Mouse (Mus musculus) ES-CJ7 (cell line): ENCODE data around the gene Zfp445.

ENCODE experiments used
- DNase-seq: peaks from one replicate; pipeline ENCODE4 v3.0.0; 2011; ENCODE audit warnings: low read depth, low spot score

Zfp445 gene

DNA sequence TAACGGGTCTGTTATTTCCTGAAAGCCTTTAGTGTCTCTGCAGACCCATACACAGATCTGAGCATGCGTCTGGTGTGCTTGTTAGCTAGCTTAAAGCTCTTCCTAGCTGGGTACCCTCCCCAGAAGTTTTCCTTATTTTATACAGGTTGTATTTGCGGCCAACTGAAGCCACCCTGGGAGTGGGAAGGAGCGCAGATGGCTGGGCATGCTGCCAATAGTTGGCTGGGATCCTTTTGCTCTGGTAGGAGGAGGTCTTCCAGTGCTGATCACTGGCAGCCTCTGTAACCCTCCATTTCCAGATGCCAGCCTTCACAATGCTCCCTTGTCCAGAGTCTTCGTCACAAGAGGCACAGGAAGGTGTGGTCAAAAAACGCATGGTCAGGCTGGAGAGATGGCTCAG, 29.0 kb downstream of the Zfp445 start:
- DNase-seq = no peak

DNA sequence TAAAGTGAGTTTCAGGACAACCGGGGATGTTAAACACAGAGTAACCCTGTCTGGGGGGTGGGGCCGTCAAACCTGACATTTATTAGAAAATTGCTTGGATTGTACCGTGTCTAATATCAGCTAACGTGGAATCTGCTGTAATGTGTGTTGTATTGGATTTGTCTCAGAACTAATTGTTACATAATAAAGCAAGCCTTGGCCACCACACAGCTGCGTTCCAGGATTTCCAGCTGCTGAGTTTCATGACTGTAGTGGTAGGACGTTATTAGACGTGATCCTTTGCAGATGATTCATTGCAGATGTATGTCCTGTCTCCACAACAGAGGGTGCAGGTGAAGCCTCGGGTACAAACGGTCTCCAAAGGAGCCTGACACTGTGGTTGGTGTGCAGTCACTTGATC, 29.7 kb downstream of the Zfp445 start:
- DNase-seq = no peak

DNA sequence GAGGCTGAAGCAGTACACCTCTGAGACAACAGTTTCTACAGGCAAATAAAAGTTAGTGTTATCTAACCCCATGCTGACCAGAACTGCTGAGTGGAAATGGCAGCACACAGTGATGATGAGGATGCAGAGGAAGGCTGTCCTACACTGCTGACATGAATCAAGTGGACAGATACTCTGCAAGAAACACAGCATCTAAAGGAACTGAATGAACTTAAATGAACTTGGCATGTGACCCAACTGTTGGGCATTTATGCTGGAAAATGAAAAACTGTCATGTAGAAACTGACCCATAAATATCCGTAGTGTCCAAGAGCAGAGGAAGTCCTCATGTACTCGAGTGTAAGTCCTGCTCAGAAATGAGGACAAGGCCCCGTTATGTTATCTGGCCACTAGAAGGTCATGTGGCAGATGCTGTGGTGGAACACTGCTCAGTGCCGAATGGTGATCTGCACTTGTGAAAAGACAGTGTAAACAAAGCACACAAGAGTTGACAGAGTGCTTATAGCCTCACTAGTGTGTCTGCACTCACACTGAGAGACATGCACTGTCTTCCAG, 35.9 kb downstream of the Zfp445 start:
- DNase-seq = no peak

DNA sequence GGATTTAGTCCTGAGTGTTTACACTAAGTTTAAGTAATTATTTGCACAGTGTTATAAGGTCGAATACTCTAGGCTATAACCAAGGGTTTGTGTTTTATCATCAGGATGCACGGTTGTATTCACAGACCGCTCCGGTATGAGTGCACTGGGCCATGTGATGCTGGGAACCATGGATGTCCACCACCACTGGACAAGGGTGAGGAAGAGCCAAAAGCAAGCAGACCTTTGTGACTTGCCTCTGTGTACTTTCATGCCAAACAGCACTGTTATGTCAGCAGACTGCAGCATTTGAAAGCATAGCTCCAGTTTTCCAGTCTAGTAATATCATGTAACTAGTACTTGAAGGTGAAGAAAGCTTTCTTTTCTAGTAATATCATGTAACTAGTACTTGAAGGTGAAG, 39.1 kb downstream of the Zfp445 start:
- no peak for DNase-seq

DNA sequence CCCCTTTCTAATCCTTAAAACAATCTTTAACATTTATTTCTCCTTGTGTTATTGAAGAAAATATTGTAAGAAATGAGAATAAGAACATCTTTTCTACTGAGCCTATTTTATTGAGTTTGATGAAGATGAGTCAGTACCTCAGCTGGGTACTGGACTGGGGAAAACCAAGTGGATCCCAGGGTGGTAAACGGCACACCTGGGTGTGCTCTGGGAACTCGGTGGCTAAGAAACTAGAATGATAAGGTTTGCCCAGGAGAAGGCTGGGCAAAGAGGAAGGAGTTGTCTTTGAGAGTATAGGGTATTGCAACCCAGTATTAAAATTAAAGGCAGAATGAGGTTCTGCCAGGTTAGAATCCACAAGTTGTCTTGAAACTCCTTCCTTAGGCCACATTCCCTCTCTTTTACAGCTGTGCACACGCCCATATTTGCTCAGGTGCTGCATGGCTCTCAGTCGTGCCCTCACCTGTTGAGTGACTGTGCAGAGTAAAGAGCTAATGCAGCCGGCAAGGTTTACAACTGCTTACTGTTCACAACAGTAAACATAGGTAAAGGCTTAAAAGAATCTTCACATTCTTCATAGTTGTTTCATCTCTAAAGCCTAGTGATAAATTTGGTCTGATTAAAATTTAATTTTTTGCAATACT, 42.3 kb downstream of the Zfp445 start:
- DNase-seq = no peak

DNA sequence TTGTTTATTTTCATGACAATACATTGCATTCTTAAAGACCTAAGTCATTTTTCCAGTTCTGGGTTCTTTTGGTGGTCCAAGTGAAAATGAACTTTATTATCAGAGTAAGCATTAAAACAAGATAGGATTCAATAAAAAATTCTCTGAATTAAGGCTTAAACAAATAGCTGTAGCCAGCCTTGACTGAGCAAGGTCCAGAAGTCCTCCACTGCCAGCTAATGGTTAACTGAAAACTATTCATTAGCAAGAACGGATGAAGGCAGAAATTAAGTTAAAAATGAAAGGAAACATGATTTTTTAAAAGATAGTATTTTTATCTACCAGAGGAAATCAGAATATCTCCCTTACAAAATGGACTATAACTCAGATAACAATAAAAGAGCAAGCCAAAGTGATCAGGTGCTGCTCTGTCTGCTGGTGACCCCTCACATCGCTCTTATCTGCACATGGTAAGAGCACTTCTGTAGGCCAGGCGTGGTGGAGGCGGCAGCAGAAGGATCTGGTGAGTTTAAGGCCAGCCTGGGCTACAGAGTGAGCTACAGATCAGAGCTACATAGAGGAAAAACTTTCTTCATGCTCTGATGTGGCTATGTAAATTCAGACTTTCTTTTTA, 50.5 kb downstream of the Zfp445 start:
- DNase-seq = no peak

DNA sequence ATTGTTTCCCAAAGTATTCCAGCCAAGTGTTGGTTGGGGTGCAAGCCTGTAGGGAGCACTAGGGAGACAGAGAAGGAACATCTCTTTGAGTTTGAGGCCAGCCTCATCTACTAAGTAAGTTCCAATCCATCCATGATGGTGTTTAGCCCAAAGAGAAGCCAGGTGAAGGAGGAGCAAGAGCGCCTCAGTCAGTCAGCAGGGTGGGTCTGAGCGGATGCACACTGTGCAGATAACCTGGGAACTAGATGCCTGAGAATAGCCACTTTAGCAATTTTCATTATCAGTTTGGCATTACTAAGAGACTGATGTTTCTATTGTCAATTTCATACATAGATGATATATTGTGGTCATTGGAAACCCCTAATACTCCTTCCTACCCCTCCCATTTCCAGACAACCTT, 51.0 kb downstream of the Zfp445 start:
- DNase-seq = no peak

DNA sequence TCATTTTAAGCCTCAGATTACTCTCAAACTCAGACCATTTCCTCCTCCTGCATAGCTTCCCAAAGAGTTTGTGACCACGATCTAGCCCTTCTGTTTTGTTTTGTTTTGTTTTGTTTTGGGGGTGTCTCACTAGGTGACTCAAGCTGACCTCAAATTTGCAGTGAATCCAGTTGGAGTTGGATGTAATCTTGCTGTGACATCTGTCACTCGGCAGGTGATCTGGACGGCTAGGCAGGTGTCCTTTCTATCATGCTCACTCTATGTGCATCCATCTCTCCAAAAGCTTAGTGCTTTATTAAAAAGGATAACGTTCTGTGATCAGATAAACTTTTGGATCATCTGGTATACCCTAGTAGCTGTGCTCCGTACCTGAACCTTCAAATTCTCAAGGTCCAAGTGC, 53.4 kb downstream of the Zfp445 start:
- no peak for DNase-seq

DNA sequence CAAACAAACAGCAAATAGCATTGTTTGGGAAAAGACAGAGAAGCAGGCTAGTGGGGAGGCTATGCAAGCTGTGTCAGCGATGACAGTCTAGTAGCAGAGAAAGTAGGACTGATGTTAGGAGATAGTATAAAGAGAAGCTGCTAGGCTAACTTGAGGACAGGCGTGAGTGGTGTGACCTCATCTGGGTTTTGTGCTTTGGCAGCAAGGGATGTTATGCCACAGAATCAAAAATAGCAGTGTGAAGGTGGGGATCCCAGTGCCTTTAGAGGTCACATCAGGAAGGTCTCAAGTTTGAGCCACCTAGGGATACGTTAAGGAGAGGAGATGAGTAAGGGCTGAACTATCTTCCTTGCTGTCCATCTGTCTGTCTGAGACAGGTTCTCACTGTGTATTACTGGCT, 55.6 kb downstream of the Zfp445 start:
- no peak for DNase-seq

DNA sequence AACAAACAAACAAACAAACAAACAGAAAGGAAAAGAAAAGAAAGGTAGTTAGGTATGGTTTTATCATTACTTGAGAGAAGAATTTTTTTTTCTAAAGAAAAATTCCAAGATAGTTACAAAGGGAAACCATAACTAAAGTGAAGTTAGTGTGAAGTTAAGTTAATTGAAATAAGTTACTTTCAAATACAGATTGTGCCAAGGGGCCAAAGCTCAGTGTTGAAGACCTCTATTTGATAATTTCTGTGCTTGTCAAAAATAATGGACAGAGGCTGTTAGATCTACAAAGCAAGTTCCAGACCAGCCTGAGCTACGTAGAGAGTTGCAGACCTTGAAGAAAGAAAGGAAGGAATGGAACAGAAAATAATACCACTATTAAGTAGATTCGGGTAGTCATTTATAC, 58.6 kb downstream of the Zfp445 start:
- DNase-seq = no peak

DNA sequence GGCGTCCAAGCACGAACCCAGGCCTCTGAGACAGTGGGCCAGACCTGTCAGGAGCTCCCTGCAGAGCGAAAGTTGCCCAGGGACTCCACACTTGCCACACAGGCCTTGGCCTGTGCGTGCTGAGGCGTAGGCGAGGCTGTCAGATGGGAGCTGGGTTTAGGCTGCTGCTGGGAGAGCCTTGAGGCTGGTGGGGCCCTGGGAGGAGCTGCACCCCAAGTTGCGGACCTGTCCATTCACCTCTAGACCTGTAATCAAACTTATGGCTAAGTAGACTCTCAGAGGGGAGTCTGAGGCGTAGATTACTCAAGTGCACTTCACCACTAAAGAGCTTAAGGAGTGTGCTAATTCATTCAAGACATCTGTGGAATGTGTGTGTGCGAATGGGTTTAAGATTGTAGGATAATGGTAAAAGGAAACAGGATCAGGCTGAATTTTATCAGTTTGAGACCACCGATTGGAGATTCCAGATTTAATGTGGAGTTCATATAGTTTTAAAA, 59.9 kb downstream of the Zfp445 start:
- DNase-seq = no peak

DNA sequence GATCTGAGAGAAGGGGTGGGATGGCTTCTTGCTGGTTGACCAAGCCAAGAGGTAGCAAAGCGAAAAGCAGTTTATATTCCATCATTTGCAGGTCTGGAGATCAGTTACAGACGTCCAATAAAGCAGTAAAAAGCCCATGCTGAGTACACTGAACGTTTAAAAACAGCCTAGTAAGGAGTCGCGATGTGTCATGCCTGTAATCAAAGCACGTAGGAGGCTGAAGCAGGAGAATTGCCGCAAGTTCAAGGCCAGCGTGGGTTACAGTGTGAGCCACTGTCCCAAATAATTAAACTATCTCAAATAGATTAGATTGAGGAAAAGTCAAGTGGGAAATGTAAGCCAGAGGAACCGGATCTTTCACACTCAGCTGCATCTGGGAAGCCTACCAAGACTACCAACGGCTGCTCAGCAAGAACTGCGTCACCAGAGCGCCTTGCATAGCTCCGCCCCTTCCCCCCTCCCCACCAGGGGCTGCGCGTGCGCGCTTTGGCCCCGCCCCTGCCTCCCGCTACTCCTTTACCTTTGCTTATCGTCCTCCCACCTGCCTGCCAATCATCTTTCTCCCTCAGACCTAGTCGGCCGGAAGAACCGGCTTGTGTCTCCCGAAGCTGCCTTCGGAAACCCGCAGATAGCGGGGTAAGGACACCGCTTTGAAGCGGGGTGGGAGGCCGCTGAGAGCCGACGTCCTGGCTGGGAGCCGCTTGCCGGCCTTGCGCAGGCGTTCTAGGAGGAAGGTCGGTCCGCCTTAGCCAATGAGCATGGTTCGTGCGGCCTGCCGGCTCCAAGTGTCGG, 60.6 kb downstream of the Zfp445 start, which contains the start of gene Tcaim:
Gene Tcaim, plus strand, starts transcription at position 487 of the 792 bp plus-strand sequence.
- peak; percentile 93 for DNase-seq
